Mouse (Mus musculus): ENCODE results near the gene 1700029J07Rik. TPM values are rescaled to one million over a fixed set of nuclear protein-coding genes. Genes with fewer than 3 reads are reported as not detected.

1700029J07Rik gene
- 1.1 and 1.2 TPM in 2 replicates for polyA plus RNA-seq (2016; fragmentation: Nextera tagmentation; extraction: Ambion mirVana)

GRCm38 (mm10) chr8:45975126-45975836 is at the start of gene 1700029J07Rik, which contains the start of gene Ufsp2:
1700029J07Rik (minus strand) TSS chr8:45975252.
Ufsp2 (plus strand) TSS chr8:45975528.
- Histone ChIP-seq H3K27me3 (replicated peaks) (no peaks in the 10 kb centered on the region), H3K4me1 (peaks cover 17% of the 10 kb centered on the region), H3K4me3 (peak within 1 kb of the TSS; percentile 70), H3K27ac (peak within 1 kb of the TSS; percentile 66), H3K9me3 (replicated peaks) (peaks cover 5% of the 10 kb centered on the region; the same call in 1 of the 2 replicates), H3K9ac (peak within 1 kb of the TSS; percentile 70), H3K36me3 (peaks cover 34% of the 10 kb centered on the region), H3K4me2 (peak within 1 kb of the TSS; percentile 74)
- WGBS (ENCODE audit: insufficient replicate concordance): under 1% methylated on average over 57 of the region's 57 CpGs
- peak; percentile 96 for ATAC-seq

GRCm38 (mm10) chr8:46024392-46024791 is 49.3 kb upstream of the 1700029J07Rik start:
- Histone ChIP-seq H3K27ac (no peak overlapping the region), H3K4me3 (no peak overlapping the region), H3K4me1 (no peaks in the 10 kb centered on the region), H3K9me3 (replicated peaks) (no peaks in the 10 kb centered on the region), H3K9ac (no peak overlapping the region), H3K4me2 (no peak overlapping the region), H3K36me3 (no peaks in the 10 kb centered on the region), H3K27me3 (replicated peaks) (no peaks in the 10 kb centered on the region)
- WGBS (ENCODE audit: insufficient replicate concordance): 58% methylated on average over 4 of the region's 4 CpGs
- ATAC-seq: no peak

GRCm38 (mm10) chr8:46022758-46023157 is 47.7 kb upstream of the 1700029J07Rik start:
- Histone ChIP-seq H3K9me3 (replicated peaks) (no peaks in the 10 kb centered on the region), H3K9ac (no peak overlapping the region), H3K4me1 (no peaks in the 10 kb centered on the region), H3K27ac (no peak overlapping the region), H3K4me2 (no peak overlapping the region), H3K4me3 (no peak overlapping the region), H3K27me3 (replicated peaks) (no peaks in the 10 kb centered on the region), H3K36me3 (no peaks in the 10 kb centered on the region)
- ATAC-seq: no peak
- 84% methylated on average over 9 of the region's 9 CpGs for WGBS (ENCODE audit: insufficient replicate concordance)

GRCm38 (mm10) chr8:46022203-46022602 is 47.2 kb upstream of the 1700029J07Rik start:
- Histone ChIP-seq H3K4me3 (no peak overlapping the region), H3K9me3 (replicated peaks) (no peaks in the 10 kb centered on the region), H3K4me2 (no peak overlapping the region), H3K36me3 (no peaks in the 10 kb centered on the region), H3K4me1 (no peaks in the 10 kb centered on the region), H3K27ac (no peak overlapping the region), H3K27me3 (replicated peaks) (no peaks in the 10 kb centered on the region), H3K9ac (no peak overlapping the region)
- 55% methylated on average over 9 of the region's 9 CpGs for WGBS (ENCODE audit: insufficient replicate concordance)
- no peak for ATAC-seq

- Histone ChIP-seq H3K9me3 (replicated peaks) (no peaks in the 10 kb centered on the region), H3K27me3 (replicated peaks) (no peaks in the 10 kb centered on the region), H3K9ac (no peak overlapping the region; the same call in 1 of the 2 replicates), H3K4me1 (peaks cover 6% of the 10 kb centered on the region), H3K27ac (no peak overlapping the region), H3K4me2 (peak overlapping the region; percentile 44), H3K4me3 (no peak overlapping the region), H3K36me3 (no peaks in the 10 kb centered on the region)
- no peak for ATAC-seq
- WGBS (ENCODE audit: insufficient replicate concordance): 17% methylated on average over 17 of the region's 17 CpGs
These were observed 36.0 kb upstream of the 1700029J07Rik start for GRCm38 (mm10) chr8:46010746-46011680.

- ATAC-seq: no peak
- no peaks in the 10 kb centered on the region for H3K9me3 ChIP-seq (replicated peaks)
- H3K27ac ChIP-seq: no peak overlapping the region
- H3K9ac ChIP-seq: no peak overlapping the region
- H3K4me1 ChIP-seq: peaks cover 11% of the 10 kb centered on the region
- H3K27me3 ChIP-seq (replicated peaks): no peaks in the 10 kb centered on the region
- WGBS (ENCODE audit: insufficient replicate concordance): 45% methylated on average over 2 of the region's 2 CpGs
- H3K4me3 ChIP-seq: no peak overlapping the region
- peak overlapping the region; percentile 44 for H3K4me2 ChIP-seq
- H3K36me3 ChIP-seq: no peaks in the 10 kb centered on the region
These were observed 35.3 kb upstream of the 1700029J07Rik start for GRCm38 (mm10) chr8:46010306-46010705.

- Histone ChIP-seq H3K27me3 (replicated peaks) (no peaks in the 10 kb centered on the region), H3K9ac (no peak overlapping the region), H3K4me1 (peaks cover 12% of the 10 kb centered on the region), H3K27ac (no peak overlapping the region), H3K4me2 (no peak overlapping the region), H3K36me3 (no peaks in the 10 kb centered on the region), H3K9me3 (replicated peaks) (no peaks in the 10 kb centered on the region), H3K4me3 (no peak overlapping the region)
- WGBS (ENCODE audit: insufficient replicate concordance): 62% methylated on average over 3 of the region's 3 CpGs
- ATAC-seq: no peak
These were observed 32.1 kb upstream of the 1700029J07Rik start for GRCm38 (mm10) chr8:46007050-46007672.

- 39% methylated on average over 4 of the region's 4 CpGs for WGBS (ENCODE audit: insufficient replicate concordance)
- no peaks in the 10 kb centered on the region for H3K9me3 ChIP-seq (replicated peaks)
- ATAC-seq: no peak
- no peak within 1 kb of the TSS for H3K27ac ChIP-seq
- H3K9ac ChIP-seq: no peak within 1 kb of the TSS
- no peak within 1 kb of the TSS for H3K4me2 ChIP-seq
- no peaks in the 10 kb centered on the region for H3K27me3 ChIP-seq (replicated peaks)
- H3K36me3 ChIP-seq: no peaks in the 10 kb centered on the region
- peaks cover 10% of the 10 kb centered on the region for H3K4me1 ChIP-seq
- H3K4me3 ChIP-seq: no peak within 1 kb of the TSS
These were observed 30.5 kb upstream of the 1700029J07Rik start, which contains the start of gene Ankrd37 for GRCm38 (mm10) chr8:46005596-46005995. Ankrd37 (minus strand) TSS chr8:46005707.

GRCm38 (mm10) chr8:45999784-46000705 is 25.0 kb upstream of the 1700029J07Rik start:
- peak; percentile 99 for ATAC-seq
- H3K4me2 ChIP-seq: peak overlapping the region; percentile 77
- WGBS (ENCODE audit: insufficient replicate concordance): 7% methylated on average over 55 of the region's 55 CpGs

GRCm38 (mm10) chr8:45999138-45999783 is 24.2 kb upstream of the 1700029J07Rik start, which contains the start of gene Lrp2bp:
Lrp2bp (plus strand) TSS chr8:45999303.
- H3K9ac ChIP-seq: peak within 1 kb of the TSS; percentile 80
- no peaks in the 10 kb centered on the region for H3K27me3 ChIP-seq (replicated peaks)
- ATAC-seq: no peak
- H3K4me3 ChIP-seq: peak within 1 kb of the TSS; percentile 71
- H3K36me3 ChIP-seq: peaks cover 26% of the 10 kb centered on the region
- H3K27ac ChIP-seq: peak within 1 kb of the TSS; percentile 92
- WGBS (ENCODE audit: insufficient replicate concordance): 5% methylated on average over 22 of the region's 22 CpGs
- peaks cover 19% of the 10 kb centered on the region for H3K4me1 ChIP-seq
- H3K9me3 ChIP-seq (replicated peaks): no peaks in the 10 kb centered on the region
- peak within 1 kb of the TSS; percentile 77 for H3K4me2 ChIP-seq

More at GRCm38 (mm10) chr8:45999784-46000705, 25.0 kb upstream of the 1700029J07Rik start:
- Histone ChIP-seq H3K27ac (peak overlapping the region; percentile 92), H3K9me3 (replicated peaks) (no peaks in the 10 kb centered on the region), H3K9ac (peak overlapping the region; percentile 80), H3K27me3 (replicated peaks) (no peaks in the 10 kb centered on the region), H3K36me3 (peaks cover 25% of the 10 kb centered on the region), H3K4me3 (peak overlapping the region; percentile 71), H3K4me1 (peaks cover 19% of the 10 kb centered on the region)

Measured in liver, embryonic 12.5 days (tissue).